Mouse (Mus musculus) layer of hippocampus, adult 9-11 months (tissue): ENCODE results near the gene Gm21762.
"Not testable (repeated sequence)": the region's sequence is repeated elsewhere in the genome, so short reads cannot be mapped to it uniquely, and the experiment has no call there.

Experiments
- DNase-seq: peaks from one replicate; pipeline ENCODE4 v3.0.0; 2022

The Gm21762 gene

DNA sequence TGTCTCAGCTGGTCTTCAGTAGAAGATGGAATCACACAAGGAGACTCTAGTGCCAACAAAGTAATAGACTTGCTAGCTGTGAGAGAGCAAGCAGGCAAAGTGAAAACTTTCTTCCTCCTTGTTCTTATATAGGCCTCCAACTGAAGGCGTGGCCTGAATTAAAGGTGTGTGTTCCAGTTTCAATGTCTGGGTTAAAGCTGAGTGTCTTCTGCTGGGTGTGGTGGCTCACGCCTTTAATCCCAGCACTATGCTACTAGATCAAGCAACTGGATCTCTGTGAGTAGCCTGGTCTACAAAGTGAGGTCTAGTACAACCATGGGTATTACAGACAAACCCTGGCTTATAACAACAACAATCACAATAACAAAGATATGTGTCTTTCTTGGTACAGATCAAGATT is at the start of gene Gm21762:
TSS of gene Gm21762 (minus strand) at position 101 of the 400 bp plus-strand sequence.
- not testable (repeated sequence) for DNase-seq

DNA sequence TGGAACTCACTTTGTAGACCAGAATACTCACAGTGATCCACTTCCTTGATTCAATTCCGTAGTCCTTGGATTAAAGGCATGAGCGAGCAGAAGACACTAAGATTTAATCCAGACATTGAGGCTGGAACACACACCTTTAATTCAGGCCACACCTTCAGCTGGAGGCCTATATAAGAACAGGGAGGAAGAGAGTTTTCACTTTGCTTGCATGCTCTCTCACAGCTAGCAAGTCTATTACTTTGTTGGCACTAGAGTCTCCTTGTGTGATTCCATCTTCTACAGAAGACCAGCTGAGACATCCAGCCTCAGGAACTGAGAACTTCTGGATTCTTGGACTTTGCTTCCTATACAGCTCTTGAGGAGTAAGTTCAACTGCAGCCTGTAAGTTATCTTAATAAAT is 47.1 kb upstream of the Gm21762 start, which contains the start of gene AF067061:
TSS of gene AF067061 (plus strand) at position 245 of the 400 bp plus-strand sequence.
- DNase-seq: not testable (repeated sequence)

DNA sequence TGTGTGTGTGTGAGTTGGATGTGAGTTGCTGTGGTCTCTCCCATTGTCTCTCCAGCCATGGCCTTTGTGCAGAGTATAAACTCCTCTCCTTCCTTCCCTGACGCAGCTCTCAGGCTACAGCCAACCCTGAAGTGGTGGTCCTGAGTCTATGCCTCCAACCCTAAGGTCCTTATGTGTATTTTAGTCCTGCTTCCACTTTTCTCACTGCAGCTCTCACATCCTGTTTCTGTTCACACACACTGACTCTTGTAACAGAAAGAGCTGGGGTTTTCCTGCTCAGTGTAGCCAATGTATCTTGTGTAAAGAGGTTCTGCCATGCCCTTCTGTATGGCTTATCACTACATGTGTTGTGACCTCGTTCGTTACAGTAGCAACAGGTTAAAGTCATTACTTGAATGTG is 44.0 kb upstream of the Gm21762 start:
- peak; percentile 6 for DNase-seq

DNA sequence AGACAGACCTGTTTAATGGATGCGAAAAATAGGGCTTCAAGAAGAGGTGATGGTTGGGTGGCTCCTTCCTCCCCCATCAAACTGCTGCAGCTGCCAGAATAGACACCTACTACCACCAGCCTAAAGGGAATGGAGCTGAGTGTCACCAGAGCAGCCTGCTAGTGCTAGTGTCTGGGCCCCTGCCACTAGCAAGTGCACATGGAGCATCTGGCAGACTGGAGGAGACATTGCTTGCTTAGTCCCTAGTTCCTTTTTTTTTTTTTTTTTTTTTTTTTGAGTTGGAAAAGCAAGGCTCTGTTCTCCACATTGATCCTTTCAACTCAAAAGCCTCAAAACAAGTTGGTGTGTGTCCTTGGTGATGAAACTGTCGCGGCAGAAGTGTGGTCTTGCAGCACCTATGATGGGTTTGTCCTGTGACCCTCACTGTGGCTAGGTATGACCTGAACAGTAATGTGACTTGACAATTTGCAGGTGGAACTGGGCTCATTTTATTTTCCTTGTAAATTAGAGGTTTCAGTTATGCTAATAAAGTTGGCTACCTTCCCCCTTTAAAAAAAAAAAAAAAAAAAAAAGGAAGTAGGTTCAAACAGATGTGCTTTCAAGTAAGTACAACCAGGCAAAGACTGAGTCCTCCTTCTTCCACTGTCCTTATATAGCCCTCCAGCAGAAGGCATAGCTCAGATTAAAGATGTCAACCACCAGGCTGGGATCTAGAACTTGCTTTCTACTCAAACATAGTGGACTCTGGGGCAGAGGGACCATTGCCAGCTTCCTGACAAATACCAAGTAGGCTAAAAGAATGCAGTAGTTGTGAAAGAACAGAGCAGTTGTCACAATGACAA is 43.3 kb upstream of the Gm21762 start:
- not testable (repeated sequence) for DNase-seq

DNA sequence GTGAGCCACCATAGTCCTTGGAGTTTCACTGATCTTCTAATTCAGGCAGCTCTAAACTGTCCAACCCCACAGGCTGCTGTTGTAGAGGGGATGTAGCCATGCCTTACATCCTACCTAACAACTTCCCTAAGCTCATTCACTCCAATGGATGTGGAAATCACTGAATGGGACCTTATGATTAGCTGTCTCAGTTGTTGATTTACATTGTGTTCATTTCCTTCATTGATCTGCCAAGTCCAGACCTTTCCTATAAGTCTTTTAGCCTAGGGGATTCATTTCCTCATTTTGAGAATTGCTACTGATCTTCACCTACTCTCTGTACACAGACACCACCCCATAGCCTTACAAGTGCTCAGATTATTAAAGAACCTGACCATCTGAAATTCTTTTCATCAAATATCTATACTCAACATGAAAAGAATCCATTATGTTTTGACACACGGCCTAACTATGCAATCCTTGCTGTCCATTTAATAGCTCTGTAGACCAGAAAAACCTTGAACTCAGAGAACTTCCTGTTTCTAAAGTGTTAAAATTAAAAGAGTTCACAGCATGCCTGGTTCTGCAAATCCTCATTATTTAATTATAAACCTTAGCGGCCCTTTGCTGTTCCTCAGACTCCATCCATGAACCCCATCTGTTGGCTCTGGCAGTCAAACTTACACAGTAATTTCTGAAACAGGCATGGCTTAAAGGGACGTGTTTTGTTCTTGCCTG is 35.6 kb upstream of the Gm21762 start:
- not testable (repeated sequence) for DNase-seq

DNA sequence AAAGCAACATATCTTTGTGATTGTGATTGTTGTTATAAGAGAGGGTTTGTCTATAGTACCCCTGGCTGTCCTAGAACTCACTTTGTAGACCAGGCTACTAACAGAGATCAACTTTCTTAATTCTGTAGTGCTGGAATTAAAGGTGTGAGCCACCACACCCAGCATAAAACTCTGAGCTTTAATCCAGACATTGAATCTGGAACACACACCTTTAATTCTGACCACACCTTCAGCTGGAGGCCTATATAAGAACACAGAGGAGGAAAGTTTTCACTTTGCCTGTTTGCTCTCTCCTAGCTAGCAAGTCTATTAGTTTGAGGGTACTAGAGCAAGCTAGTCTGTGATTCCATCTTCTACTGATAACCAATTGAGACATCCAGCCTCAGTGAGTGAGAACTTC is 23.1 kb upstream of the Gm21762 start, which contains the start of gene Gm21731:
TSS of gene Gm21731 (plus strand) at position 301 of the 400 bp plus-strand sequence.
- not testable (repeated sequence) for DNase-seq

DNA sequence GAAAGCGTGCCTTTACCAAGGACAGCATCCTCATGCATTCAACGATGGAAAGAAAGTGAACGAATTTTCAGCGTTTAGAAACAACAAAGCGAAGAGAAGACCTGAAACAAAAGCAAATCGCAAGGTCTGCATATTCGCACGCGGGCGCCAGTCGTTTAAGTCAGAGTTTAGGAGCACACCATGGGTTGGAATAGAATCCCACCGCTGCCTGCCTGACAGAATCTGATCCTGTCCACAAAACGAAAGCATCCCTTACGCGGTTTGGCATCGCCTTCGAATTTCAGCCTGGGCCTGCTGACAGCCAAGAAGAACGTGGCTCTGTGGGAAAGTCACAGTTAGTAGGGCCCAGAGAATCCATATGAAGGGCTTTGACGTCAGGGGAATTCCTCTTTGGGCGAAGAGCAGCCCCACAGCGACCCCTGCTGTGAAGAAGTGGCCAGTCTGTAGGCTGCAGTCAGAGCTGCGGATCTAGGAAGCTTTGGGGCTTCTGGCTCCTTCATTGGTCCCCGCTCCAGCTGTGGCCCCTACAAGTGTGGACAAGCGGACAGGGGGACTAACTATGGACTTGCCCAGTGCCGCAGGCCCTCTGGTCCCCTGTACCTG is 16.8 kb upstream of the Gm21762 start:
- DNase-seq: not testable (repeated sequence)

DNA sequence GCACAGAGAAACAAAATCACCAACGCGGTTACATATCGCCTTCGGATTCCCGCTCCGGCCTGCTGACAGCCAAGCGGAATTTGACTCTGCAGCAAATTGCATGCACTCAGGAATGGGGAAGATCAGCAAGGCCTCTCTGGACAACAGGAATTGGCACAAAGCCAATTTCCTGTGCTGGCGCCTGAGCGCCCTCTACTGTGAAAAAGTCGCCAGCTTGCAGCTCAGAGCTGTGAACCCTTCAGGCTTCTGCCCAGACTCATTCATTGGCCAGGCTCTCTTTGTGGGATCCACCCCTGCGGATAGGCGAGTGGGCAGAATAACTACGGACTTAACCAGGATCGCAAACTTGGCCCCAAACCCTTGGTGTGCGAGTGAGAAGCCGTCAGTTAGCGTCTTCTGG is 16.1 kb upstream of the Gm21762 start:
- DNase-seq: not testable (repeated sequence)

DNA sequence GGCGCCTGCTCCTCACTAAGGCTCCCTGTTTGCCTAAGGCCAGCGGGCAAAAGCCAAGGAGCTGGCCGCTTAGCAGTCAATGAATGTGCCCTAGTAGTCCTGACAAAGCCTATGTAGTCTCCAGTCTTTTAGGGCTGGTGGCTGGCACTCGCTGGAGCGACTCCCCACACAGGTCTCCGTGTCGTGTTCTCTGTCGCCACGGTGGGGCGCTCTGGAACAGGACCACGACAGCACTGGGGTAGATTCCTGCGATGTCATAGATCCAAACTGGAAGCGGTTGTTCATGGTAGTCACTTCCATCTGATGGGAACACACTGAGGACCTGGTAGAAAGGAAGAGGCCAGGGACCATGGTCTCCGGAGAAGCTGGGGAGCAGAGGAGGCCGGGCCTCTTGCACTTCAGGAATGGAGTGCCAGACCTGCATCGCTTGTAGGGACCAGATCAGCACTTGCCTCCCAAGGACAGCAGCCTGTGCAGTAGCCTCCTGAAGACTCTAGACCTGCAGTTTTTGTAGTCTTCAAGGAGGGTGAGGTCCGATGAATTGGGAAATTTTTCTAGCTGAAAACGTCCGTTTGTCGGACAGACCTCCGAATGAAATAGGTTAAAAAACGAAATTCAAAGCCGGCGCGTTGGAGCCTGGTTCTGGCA is 7.4 kb upstream of the Gm21762 start:
- DNase-seq: not testable (repeated sequence)

DNA sequence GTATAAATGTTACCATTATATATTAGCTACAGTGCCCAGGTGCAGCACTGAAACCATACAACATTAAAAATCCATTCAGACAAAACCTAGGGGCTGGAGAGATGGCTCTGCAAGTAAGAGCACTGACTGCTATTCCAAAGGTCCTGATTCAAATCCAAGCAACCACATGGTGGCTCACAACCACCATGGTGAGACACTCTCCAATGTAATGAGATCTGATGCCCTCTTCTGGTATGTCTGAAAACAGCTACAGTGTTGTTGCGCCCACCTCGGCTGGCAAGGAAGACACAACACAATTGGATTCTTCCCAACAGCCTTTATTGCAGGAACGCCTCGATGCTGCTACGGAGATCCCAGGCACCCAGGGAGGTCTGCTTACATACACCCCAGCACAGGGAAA is 5.2 kb upstream of the Gm21762 start:
- not testable (repeated sequence) for DNase-seq

DNA sequence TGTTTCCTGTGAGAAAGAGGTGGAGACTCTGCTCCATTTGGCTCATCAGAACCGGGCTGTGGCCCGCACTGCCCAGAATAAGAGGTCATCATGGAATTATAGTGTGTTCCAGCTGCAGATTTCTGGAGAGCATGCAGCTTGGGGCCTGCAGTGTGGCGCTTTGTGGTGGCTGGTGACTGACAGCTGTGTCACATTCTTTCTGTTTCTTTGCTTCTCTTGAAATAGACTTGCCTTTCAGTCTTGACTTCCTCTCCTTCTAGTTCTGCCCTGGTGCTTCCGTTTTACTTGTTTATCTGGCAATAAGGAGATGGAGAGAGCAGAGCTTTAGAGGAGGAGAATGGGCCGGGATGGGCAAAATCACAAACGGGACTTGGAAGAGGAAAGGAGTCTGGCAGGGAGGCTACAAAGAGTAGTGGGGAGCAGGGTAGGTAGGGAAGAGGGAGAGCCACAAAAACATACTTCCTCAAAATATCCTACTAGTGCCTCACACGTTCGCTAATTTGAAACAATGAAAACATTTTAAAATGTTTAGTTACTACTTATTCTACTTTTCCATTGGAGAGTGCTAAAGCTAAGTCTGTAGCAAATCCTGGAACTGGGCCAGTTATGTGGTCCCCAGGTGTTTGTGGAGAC is 19.4 kb downstream of the Gm21762 start:
- DNase-seq: not testable (repeated sequence)

DNA sequence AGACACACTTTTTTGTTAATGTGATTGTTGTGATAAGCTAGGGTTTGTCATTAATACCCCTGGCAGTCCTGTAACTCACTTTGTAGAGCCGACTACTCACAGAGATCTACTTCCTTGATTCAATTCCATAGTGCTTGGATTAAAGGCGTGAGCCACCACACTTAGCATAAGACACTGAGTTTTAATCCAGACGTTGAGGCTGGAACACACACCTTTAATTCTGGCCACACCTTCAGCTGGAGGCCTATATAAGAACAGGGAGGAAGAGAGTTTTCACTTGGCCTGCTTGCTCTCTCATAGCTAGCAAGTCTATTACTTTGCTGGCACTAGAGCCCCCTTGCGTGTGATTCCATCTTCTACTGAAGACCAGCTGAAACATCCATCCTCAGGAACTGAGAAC is 43.6 kb downstream of the Gm21762 start, which contains the start of gene Gm21818:
TSS of gene Gm21818 (plus strand) at position 301 of the 400 bp plus-strand sequence.
- DNase-seq: not testable (repeated sequence)

DNA sequence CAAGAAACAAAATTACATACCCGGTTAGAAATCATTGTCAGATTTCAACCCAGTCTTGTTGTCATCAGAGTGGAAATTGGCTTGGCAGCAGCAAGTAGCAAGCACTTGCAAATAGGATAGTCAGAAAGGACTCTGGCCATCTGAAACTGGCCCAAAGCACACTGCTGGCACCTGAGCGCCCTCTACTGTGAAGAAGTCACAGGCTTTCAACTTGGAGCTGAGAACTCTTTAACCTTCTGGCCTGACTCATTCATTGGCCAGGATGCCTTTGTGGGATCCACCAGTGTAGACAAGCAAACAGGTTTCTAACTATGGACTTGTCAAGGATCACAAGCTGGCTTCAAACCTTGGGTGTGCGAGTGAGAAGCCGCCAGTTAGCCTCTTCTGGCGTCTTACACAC is 47.4 kb downstream of the Gm21762 start:
- not testable (repeated sequence) for DNase-seq
